Mouse (Mus musculus) natural killer cell, adult 2 months (primary cell): ENCODE results near the gene Dnajc12.
A peak's percentile ranks its signal among the peaks of the same experiment; 100 is the strongest.
"Not testable (repeated sequence)": the region's sequence is repeated elsewhere in the genome, so short reads cannot be mapped to it uniquely, and the experiment has no call there.

Source experiments
- DNase-seq, 2 experiments: peaks; one replicate each; pipeline ENCODE4 v3.0.0; 2022; ENCODE audit warnings: low spot score in 2 of 2

The Dnajc12 gene

DNA sequence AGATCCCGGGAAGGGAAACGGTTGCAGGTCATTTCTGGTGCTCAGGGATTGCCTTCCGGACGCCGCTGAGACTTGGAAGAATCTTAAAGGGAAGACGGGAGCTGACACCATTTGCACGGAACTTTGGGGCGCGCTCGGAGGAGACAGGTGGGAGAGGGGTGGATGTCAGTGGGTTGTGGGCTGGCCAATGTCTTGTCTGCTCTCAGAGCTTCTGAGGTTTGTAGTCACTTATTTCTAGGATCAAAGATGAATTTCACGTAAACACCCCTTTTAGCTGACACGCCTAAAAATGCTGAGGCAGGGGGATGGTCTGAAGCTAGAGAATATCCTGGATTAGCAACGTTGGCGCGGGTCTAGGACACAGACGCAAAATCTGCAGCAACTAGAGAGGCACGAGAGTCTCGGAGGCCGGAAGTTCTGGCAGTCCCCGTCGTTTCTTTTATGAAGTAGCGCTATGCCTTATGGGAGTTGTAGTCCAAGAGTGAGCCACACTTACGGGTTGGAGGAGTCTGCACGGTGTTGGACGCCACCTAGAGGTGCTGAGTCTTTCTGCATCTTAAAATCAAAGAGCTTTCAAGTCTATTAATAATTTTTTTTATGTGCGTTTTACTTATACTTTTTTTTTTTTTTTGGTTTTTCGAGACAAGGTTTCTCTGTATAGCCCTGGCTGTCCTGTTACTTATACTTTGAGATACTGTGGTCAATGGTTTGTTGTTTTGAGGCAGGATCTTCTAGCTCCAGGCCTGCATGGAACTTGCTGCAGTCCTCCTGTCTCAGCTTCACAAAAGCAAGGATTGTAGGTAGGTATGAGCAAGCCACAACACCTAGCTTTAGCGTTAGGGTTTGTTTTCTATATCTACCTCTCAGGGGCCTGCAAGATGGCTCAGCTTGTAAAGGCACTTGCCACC, at the start of gene Dnajc12:
Gene Dnajc12, plus strand, starts transcription at position 72 of the 908 bp plus-strand sequence.
- peak; percentile 79 to 85 for DNase-seq

DNA sequence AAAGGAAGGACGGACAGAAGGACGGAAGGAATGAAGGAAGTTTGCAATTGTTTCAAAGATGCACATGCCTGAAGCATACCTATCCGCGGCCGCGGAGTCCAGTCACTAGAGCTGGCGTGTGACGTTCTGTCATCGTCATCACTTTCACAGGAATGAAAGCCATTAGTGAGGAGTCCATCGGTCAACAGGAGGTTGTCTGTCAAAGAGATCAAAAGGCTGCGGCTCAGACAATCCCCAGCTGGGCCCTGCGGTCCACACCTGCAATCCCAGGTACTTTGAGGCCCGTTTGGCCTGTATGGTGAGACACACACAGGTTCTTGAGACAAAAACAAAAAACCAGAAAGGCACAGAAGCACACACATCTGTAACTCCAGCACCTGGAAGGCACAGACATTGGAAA, 45.3 kb upstream of the Dnajc12 start:
- DNase-seq: no peak

- DNase-seq: no peak
These were observed 44.9 kb upstream of the Dnajc12 start for GRCm38 (mm10) chr10:63337326-63337725.

DNA sequence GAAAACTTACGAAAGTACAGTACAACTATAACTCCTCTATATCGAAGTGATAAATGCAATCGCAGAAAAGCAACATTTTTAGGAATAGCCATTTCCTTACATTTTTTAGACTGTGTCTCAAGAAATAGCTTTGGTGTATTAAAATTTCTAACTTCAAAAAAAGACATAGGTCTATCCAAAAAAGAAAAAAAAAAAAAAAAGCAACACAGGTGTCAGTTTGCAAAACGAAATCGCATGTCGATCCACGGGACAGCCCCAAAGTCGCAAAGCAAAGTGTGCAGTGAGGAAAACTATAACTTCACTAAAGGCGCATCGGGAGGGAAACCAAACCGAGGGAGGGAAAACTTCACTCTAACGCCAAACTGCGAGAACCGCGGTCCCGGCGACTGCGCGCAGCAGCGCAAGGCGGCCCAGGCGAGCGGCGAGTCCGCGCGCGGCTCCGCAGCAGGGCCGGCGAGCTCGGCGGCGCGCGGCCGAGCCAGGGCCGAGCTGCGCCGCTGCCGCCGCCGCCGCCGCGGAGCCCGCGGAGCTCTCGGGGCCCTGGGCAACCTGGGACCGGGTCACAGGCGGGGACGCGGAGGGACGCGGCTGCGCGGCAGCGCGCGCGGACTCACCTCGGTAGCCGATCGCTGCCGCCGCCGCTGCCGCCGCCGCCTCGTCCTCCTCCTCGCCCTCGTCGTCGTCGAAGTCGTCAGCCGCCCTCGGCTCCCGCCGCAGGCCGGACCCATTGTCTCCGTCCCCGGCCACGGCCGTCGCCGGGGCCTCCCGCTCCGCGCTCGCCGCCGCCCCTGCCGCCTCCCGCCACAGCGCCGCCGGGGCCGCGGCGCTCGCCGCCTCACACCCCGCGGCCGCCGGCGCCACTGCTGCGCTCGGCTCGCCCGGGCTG, 44.0 kb upstream of the Dnajc12 start:
- DNase-seq: peak; percentile 20 to 36

DNA sequence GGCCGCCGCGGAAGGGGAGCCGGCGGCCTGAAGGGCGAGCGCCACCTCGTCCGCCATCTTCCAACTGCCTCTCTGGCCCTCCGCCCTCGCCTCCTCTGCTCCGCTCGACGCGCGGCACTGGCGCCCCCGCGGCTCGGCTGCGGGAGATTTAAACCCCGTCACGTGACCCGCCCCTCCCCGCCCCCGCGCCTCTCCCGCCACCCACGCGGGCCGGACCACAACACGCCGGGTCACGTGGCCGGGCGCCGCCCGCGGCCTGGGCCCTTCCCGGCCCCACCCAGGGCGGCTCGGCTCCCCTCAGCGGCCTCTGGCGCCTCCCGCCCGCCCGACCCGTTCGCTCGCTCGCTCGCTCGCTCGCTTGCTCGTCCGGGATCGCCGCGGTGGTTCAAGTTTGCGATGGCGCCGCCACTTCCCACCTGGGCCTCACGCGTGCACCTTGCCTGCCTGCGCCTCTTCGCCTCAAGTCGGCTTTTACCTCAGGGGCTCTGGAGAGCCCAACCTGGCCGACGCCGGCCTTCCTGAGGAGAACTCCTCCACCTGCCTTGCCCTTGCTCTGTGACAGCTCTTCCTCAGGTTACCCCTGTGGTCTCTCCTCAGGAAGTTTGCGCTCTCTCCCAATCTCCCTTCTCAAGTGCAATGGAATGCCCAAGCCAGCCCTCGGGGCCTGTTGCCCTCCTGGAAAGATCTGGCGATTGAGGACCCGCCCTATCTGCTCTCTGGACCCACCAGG, 43.2 kb upstream of the Dnajc12 start:
- DNase-seq: peak; percentile 72 to 84

GRCm38 (mm10) chr10:63341351-63341750, 40.9 kb upstream of the Dnajc12 start:
- no peak for DNase-seq

DNA sequence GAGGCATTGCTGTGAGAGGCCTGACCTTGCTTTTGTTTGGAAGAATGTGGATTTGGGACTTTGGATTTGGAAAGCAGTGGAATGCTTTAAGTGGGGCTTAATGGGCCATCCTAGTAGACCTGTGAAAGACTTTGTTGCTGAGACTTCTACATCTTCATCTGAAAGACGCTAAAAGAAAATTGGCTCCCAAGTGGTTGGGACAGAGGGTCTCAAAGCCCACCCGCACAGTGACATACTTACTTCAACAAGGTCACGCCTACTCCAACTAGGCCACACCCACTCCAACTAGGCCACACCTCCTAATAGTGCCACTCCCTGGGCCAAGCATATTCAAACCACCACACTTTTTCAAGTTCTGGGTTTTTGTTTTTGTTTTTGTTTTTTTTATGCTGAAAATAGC, 37.5 kb upstream of the Dnajc12 start:
- no peak for DNase-seq

DNA sequence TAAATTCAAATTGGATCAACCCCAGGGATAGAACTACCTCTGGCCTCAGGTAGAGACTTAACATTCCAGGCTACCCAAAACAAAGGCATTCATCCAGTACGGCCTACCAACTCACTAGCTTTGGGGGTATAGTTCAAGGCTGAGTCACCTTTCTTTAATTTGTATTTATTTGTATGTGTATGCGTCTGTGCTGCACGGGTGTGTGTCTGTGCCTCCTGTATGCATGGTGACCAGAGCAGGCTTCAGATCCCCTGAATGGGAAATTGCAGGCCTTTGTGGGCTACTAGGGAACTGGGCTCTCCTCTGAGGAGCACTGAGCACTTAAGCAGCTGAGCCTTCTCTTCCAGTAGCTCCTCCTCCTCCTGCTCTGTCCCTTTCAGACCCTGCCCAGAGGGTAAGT, 34.0 kb upstream of the Dnajc12 start:
- no peak for DNase-seq

GRCm38 (mm10) chr10:63350666-63351065, 31.6 kb upstream of the Dnajc12 start:
- no peak for DNase-seq

DNA sequence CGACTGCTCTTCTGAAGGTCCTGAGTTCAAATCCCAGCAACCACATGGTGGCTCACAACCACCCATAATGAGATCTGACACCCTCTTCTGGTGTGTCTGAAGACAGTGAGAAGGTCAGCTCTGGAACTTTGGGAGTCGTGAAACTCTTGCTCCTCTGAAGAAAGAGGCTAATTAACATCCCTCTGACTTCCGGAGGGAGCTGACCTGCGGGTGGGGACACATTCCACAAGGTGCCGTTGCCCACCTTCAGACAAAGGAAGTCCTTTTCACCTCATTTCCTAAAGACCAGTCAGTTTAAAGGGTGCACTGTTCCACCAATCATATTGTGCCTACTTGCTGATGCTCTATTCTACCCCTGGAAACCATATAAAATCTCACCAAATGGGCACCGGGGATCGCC, 31.1 kb upstream of the Dnajc12 start:
- DNase-seq: not testable (repeated sequence)

- no peak for DNase-seq
These were observed 30.1 kb upstream of the Dnajc12 start for GRCm38 (mm10) chr10:63352111-63352510.

DNA sequence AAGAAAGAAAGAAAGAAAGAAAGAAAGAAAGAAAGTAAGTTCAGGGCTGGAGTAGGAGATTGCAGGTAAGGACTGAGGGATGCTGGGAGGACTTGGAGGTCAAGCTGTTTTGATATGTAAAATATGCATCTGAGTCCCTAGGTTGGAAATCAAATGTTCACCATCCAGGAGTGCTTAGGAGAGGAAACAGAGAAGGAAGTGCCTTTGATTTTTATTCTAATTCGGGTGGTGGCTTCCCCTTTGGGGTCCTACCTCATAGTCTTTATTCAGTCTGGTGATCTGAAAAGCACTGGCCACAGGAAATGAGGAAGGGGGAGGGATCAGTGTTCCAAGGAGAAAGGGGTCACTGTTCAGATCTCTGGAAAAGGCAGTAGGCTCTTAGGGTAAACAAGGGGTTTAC, 21.7 kb upstream of the Dnajc12 start:
- DNase-seq: no peak

DNA sequence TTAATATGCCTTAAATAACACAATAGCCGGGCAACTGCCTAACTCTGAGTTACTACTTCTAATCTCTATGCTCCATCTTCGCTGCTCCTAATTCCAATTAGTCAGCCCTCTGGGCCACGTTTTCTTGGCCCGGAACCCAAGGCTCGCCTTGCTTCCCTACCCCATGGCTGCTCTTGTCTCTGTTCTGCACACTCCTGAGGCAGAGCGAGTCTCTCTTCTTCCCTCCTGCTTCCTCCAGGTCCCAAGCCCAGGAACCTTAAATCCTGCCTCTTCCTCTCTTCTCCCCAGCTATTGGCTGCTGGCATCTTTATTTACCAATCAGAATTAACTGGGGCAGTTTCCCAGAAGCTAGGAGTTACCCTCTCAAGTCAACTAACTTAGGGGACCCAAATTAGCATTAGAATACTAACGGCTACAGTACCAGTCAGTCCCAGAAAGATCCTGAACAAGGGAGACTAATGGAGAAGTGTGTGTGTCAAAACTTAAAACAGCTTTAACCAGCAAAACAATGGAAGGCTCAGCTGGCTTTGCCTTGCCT, 16.3 kb upstream of the Dnajc12 start:
- no peak for DNase-seq

DNA sequence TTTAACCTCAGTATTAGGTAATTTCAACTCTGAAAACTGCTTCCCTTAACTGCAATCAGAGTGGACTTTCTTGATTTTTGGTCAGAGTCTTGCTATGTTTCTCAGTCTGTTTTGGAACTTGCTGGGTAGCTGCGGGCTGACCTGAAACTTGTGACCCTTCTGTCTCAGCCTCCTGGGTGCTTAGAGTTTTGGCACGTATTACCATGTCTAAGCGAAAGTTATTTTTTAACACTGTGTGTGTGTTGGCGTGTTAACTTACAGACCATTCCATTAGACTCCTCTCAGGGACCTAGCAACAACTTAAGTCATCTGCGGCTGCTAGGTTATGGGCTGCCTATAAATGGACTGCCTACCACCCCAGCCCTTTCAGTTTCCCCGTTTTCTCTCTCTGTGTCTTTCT, 14.9 kb upstream of the Dnajc12 start:
- DNase-seq: no peak

DNA sequence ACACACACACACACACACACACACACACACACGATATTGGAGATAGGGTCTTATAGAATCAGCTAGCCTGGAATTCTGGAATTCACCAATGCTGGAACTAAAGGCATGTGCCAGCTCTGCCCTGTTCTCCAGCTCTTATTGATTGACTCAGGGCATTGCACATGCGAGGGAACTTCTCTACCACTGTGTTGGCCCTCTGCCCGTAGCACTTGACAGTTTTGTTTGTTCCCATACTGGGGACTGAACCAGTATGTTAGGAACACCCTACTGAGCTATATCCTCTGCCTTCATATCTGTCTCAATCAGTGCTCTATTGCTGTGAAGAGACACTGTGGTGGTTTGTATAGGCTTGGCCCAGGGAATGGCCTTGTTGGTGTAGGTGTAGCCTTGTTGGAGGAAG, 14.2 kb upstream of the Dnajc12 start:
- no peak for DNase-seq

DNA sequence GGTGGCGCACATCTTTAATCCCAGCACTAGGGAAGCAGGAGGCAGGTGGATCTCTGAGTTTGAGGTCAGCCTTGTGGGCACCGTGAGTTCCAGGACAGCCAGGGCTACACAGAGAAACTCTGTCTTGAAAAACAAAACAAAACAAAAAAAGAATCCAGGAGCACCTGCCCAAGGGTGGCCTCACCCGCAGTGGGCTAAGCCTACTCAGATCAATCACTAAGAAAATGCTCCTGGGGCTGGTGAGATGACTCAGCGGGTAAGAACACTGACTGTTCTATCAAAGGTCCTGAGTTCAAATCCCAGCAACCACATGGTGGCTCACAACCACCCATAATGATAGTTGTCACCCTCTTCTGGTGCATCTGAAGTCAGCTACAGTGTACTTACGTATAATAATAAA, 5.9 kb upstream of the Dnajc12 start:
- DNase-seq: no peak

GRCm38 (mm10) chr10:63377468-63377867, 4.8 kb upstream of the Dnajc12 start:
- DNase-seq: peak; percentile 52 to 73

- DNase-seq: no peak
These were observed 3.1 kb upstream of the Dnajc12 start for GRCm38 (mm10) chr10:63378948-63379680.

GRCm38 (mm10) chr10:63381498-63382280, 554 bp upstream of the Dnajc12 start, which contains the start of gene Sirt1:
Sirt1 (minus strand) TSS chr10:63381704.
- DNase-seq: peak in 1 of 2 experiments; percentile 3

GRCm38 (mm10) chr10:63385897-63386296, 3.7 kb downstream of the Dnajc12 start:
- DNase-seq: not testable (repeated sequence)
